Mouse (Mus musculus) heart, postnatal 25 days (tissue): ENCODE data around the gene Gnaq. TPM values are rescaled to one million over a fixed set of nuclear protein-coding genes. Genes with fewer than 3 reads are reported as not detected.

Experiments
- DNase-seq: peaks from one replicate; pipeline ENCODE4 v3.0.0; 2022; ENCODE audit warnings: low spot score
- intact Hi-C: fragments of 180-260 bp; cut with DNase I; formaldehyde crosslinking; loops from one replicate; pipeline ENCODE4 v1.15.1; 2025
- microRNA-seq: library from miRNA; unstranded; fragments of <30 nt; microRNA quantifications from one replicate; pipeline ENCODE4 v1.2.0, GENCODE M21; 2022
- total RNA-seq, 2 experiments: library from RNA; stranded (reverse); gene quantifications; 2 replicates each; pipeline ENCODE4 v1.2.3; 2021

The Gnaq gene
- total RNA-seq, 2 experiments from 2014 or later = 24.9 to 25.8 TPM

GRCm38 (mm10) chr19:16390192-16390795 lies 257.7 kb downstream of the Gnaq start:
- intact Hi-C loops = no loop called here
- no peak for DNase-seq

- intact Hi-C loops = no loop called here
Measured at GRCm38 (mm10) chr19:16394381-16394780, 261.8 kb downstream of the Gnaq start.

GRCm38 (mm10) chr19:16403101-16403500 lies 270.5 kb downstream of the Gnaq start:
- DNase-seq = no peak
- intact Hi-C loops = no loop called here

More at GRCm38 (mm10) chr19:16394381-16394780, 261.8 kb downstream of the Gnaq start:
- no peak for DNase-seq

GRCm38 (mm10) chr19:16407727-16408126 lies 275.1 kb downstream of the Gnaq start:
- intact Hi-C loops = no loop called here
- no peak for DNase-seq

- intact Hi-C loops = no loop called here
- no peak for DNase-seq
Measured at GRCm38 (mm10) chr19:16411302-16411701, 278.7 kb downstream of the Gnaq start.

GRCm38 (mm10) chr19:16418086-16418663 lies 285.5 kb downstream of the Gnaq start:
- intact Hi-C loops = no loop called here
- DNase-seq = no peak

- intact Hi-C loops = no loop called here
- DNase-seq = no peak
Measured at GRCm38 (mm10) chr19:16425596-16425995, 293.0 kb downstream of the Gnaq start.

- intact Hi-C loops = no loop called here
- DNase-seq = no peak
Measured at GRCm38 (mm10) chr19:16431368-16431767, 298.7 kb downstream of the Gnaq start.

- intact Hi-C loops = loop anchor here (2.0 to 5.0 kb wide), 3 partner anchors 70 to 164 kb away; no protein-coding TSS in a partner anchor
- DNase-seq = no peak
Measured at GRCm38 (mm10) chr19:16434879-16435278, 302.2 kb downstream of the Gnaq start.

- intact Hi-C loops = loop anchor here (2.0 to 5.0 kb wide), 3 partner anchors 71 to 163 kb away; no protein-coding TSS in a partner anchor
Measured at GRCm38 (mm10) chr19:16435531-16436231, 303.1 kb downstream of the Gnaq start, which contains the start of gene Gna14. Gene Gna14, plus strand, starts transcription at chr19:16435762.

GRCm38 (mm10) chr19:16436335-16437169 lies 303.9 kb downstream of the Gnaq start:
- intact Hi-C loops = loop anchor here (5.0 kb wide), 1 partner anchor 91 kb away; no protein-coding TSS in a partner anchor
- DNase-seq = no peak

More at GRCm38 (mm10) chr19:16435531-16436231, 303.1 kb downstream of the Gnaq start, which contains the start of gene Gna14:
- DNase-seq = peak; percentile 31

Small RNA genes within 50 kb of the gene (microRNA-seq; reads per million reads assigned to microRNA genes)
- gene Mir496b = not detected

Other genes starting within 250 kb of the Gnaq start
- 1 to 10 TPM; 3.0 to 3.4 TPM for gene Psat1, start 185.5 kb upstream of the Gnaq start, total RNA-seq
- gene Cep78, start 147.8 kb upstream of the Gnaq start, total RNA-seq = 1 to 10 TPM; 4.3 to 4.6 TPM